ENCODE assay signal across 15 mouse cellular contexts in genomic region chr17:45296363-45296762, GRCm38 (mm10).
DNase-seq lines count a peak whose midpoint lies in the region; ATAC-seq and TF ChIP-seq lines count a peak whose summit lies in the region.
"Had no signal": no experiment of that assay in that cellular context is flagged by ENCODE, and none has a peak within 500 bp of the region (broad histone marks: within the 10 kb centered on the region; RNA-seq: fewer than 3 reads in every experiment).

No protein-coding gene starts in this region.

- H3K36me3 ChIP-seq in forebrain, postnatal 0 days (ENCODE audit: insufficient read depth), result no peaks in the 10 kb centered on the region
- H3K36me3 ChIP-seq in forebrain, embryonic 15.5 days, result no peaks in the 10 kb centered on the region
- no peaks in the 10 kb centered on the region for H3K36me3 ChIP-seq in liver, embryonic 14.5 days (replicated peaks; ENCODE audit: control insufficient read depth, insufficient read depth, low read depth)
- no peaks in the 10 kb centered on the region for H3K36me3 ChIP-seq in liver, embryonic 11.5 days (ENCODE audit: control insufficient read depth, insufficient read depth, low read length)
- no peaks in the 10 kb centered on the region for H3K36me3 ChIP-seq in ES-E14 (ENCODE audit: control insufficient read depth, insufficient read depth, low read length, poor library complexity, severe bottlenecking)
- H3K36me3 ChIP-seq: embryonic facial prominence, embryonic 12.5 days; heart, embryonic 10.5 days had no signal

- H3K27me3 ChIP-seq in forebrain, postnatal 0 days (ENCODE audit: insufficient read depth, low read length), result no peaks in the 10 kb centered on the region
- no peaks in the 10 kb centered on the region for H3K27me3 ChIP-seq in forebrain, embryonic 15.5 days
- H3K27me3 ChIP-seq in liver, embryonic 14.5 days (ENCODE audit: control insufficient read depth, insufficient read depth, low read length), result no peaks in the 10 kb centered on the region
- H3K27me3 ChIP-seq in liver, embryonic 11.5 days (replicated peaks; ENCODE audit: control insufficient read depth, insufficient read depth, low read length), result no peaks in the 10 kb centered on the region
- H3K27me3 ChIP-seq: embryonic facial prominence, embryonic 12.5 days had no signal

- H3K9ac ChIP-seq in forebrain, postnatal 0 days, result no peak overlapping the region
- H3K9ac ChIP-seq in forebrain, embryonic 15.5 days (replicated peaks), result no peak overlapping the region
- H3K9ac ChIP-seq in liver, embryonic 14.5 days (replicated peaks), result no peak overlapping the region
- no peak overlapping the region for H3K9ac ChIP-seq in liver, embryonic 11.5 days (ENCODE audit: low read depth, low read length)
- H3K9ac ChIP-seq in ES-E14 (ENCODE audit: insufficient read depth, low read depth, low read length, poor library complexity, severe bottlenecking), result no peak overlapping the region
- H3K9ac ChIP-seq: embryonic facial prominence, embryonic 12.5 days had no signal

- WGBS in forebrain, postnatal 0 days, result 89% methylated on average over 1 of the region's 1 CpGs
- 90% methylated on average over 1 of the region's 1 CpGs for WGBS in forebrain, embryonic 15.5 days
- WGBS in liver, embryonic 14.5 days (ENCODE audit: insufficient replicate concordance), result 52% methylated on average over 1 of the region's 1 CpGs
- WGBS in liver, embryonic 11.5 days, result 69% methylated on average over 1 of the region's 1 CpGs

- H3K4me3 ChIP-seq in forebrain, postnatal 0 days (ENCODE audit: low read depth, low read length), result no peak overlapping the region
- no peak overlapping the region for H3K4me3 ChIP-seq in forebrain, embryonic 15.5 days
- no peak overlapping the region for H3K4me3 ChIP-seq in liver, embryonic 14.5 days (ENCODE audit: insufficient read depth in 1 of 2, low read depth in 2 of 2, low read length in 2 of 2)
- H3K4me3 ChIP-seq in liver, embryonic 11.5 days (ENCODE audit: low read depth, low read length), result no peak overlapping the region
- no peak overlapping the region for H3K4me3 ChIP-seq in ES-E14 (ENCODE audit: insufficient read depth in 1 of 2, low read depth in 1 of 2, low read length in 2 of 2, poor library complexity in 1 of 2, severe bottlenecking in 1 of 2)
- H3K4me3 ChIP-seq: embryonic facial prominence, embryonic 12.5 days; heart, embryonic 10.5 days had no signal

- in situ Hi-C loops in ES-E14 (cut with MboI; ENCODE audit: low sequenced_read_pairs in 2 of 2, unreplicated experiment in 2 of 2), result no loop called here

- no peak for DNase-seq in forebrain, postnatal 0 days
- no peak for DNase-seq in liver, embryonic 14.5 days (ENCODE audit: low read depth in 3 of 3, low spot score in 3 of 3)
- DNase-seq in liver, embryonic 11.5 days (ENCODE audit: low spot score), result no peak
- peak; percentile 28 for DNase-seq in ES-E14 (ENCODE audit: low read depth, low spot score)
- DNase-seq in induced T-regulatory cell, adult 2 months (ENCODE audit: low read depth), result peak; percentile 60
- no peak for DNase-seq in urinary bladder, postnatal 25 days (ENCODE audit: low spot score)
- DNase-seq: adrenal gland, postnatal 14 days; B cell, adult 2 months; cerebellum, postnatal 36 days; kidney, adult 11 months; thymus, postnatal 25 days had no signal

- no peak overlapping the region for H3K27ac ChIP-seq in forebrain, postnatal 0 days (ENCODE audit: low read depth, low read length)
- H3K27ac ChIP-seq in forebrain, embryonic 15.5 days (replicated peaks), result no peak overlapping the region
- no peak overlapping the region for H3K27ac ChIP-seq in liver, embryonic 14.5 days
- no peak overlapping the region for H3K27ac ChIP-seq in liver, embryonic 11.5 days (ENCODE audit: low read depth, low read length)
- H3K27ac ChIP-seq in ES-E14 (ENCODE audit: insufficient read depth, low read depth, low read length, poor library complexity, severe bottlenecking), result no peak overlapping the region
- H3K27ac ChIP-seq: embryonic facial prominence, embryonic 12.5 days; heart, embryonic 10.5 days had no signal

- H3K4me2 ChIP-seq in forebrain, postnatal 0 days (ENCODE audit: low read depth), result no peak overlapping the region
- H3K4me2 ChIP-seq in forebrain, embryonic 15.5 days (replicated peaks), result no peak overlapping the region
- H3K4me2 ChIP-seq in liver, embryonic 14.5 days (ENCODE audit: low read depth), result no peak overlapping the region
- H3K4me2 ChIP-seq in liver, embryonic 11.5 days, result no peak overlapping the region
- H3K4me2 ChIP-seq: embryonic facial prominence, embryonic 12.5 days had no signal

- peak; percentile 43 for TF ChIP-seq CTCF in forebrain, postnatal 0 days (IDR thresholded peaks at IDR 0.05; ENCODE audit: low read depth)
- TF ChIP-seq CTCF in liver, embryonic 14.5 days (IDR thresholded peaks at IDR 0.05; ENCODE audit: low read depth), result peak; percentile 50

- ATAC-seq in forebrain, postnatal 0 days, result no peak
- no peak for ATAC-seq in forebrain, embryonic 15.5 days (replicated peaks)
- no peak for ATAC-seq in liver, embryonic 14.5 days (ENCODE audit: insufficient read depth)
- ATAC-seq in liver, embryonic 11.5 days (replicated peaks; ENCODE audit: low FRiP score), result no peak
- no peak for ATAC-seq in cerebellum, adult (ENCODE audit: insufficient number of reproducible peaks, low FRiP score, low TSS enrichment)

- H3K9me3 ChIP-seq in forebrain, postnatal 0 days (ENCODE audit: low read length), result no peaks in the 10 kb centered on the region
- no peaks in the 10 kb centered on the region for H3K9me3 ChIP-seq in forebrain, embryonic 15.5 days
- no peaks in the 10 kb centered on the region for H3K9me3 ChIP-seq in liver, embryonic 14.5 days (ENCODE audit: control insufficient read depth, low read length)
- no peaks in the 10 kb centered on the region for H3K9me3 ChIP-seq in liver, embryonic 11.5 days (ENCODE audit: control insufficient read depth, low read length)
- H3K9me3 ChIP-seq in ES-E14 (ENCODE audit: control insufficient read depth, insufficient read depth, low read depth, low read length), result no peaks in the 10 kb centered on the region
- H3K9me3 ChIP-seq: embryonic facial prominence, embryonic 12.5 days had no signal

- no peak for TF ChIP-seq EP300 in liver, embryonic 14.5 days (IDR thresholded peaks at IDR 0.05; ENCODE audit: low read depth)

- H3K4me1 ChIP-seq in forebrain, postnatal 0 days (ENCODE audit: insufficient read depth), result no peaks in the 10 kb centered on the region
- no peaks in the 10 kb centered on the region for H3K4me1 ChIP-seq in forebrain, embryonic 15.5 days
- H3K4me1 ChIP-seq in liver, embryonic 14.5 days (replicated peaks; ENCODE audit: control insufficient read depth in 2 of 2, insufficient read depth in 2 of 2, low read length in 1 of 2), result no peaks in the 10 kb centered on the region
- no peaks in the 10 kb centered on the region for H3K4me1 ChIP-seq in liver, embryonic 11.5 days (replicated peaks; ENCODE audit: control insufficient read depth, insufficient read depth, low read length)
- peaks cover 0 to 3% of the 10 kb centered on the region in 2 experiments; a peak in 1 of 4 replicates for H3K4me1 ChIP-seq in ES-E14 (ENCODE audit: control insufficient read depth in 2 of 2, insufficient read depth in 2 of 2, low read length in 2 of 2, poor library complexity in 1 of 2)

TF ChIP-seq in ES-E14, 5 proteins besides CTCF, POLR2A, EP300 and RAD21:
- TF ChIP-seq CHD2 (IDR thresholded peaks at IDR 0.05; ENCODE audit: low read depth, low read length), result no peak
- TF ChIP-seq ZC3H11A (IDR thresholded peaks at IDR 0.05; ENCODE audit: borderline replicate concordance, low read depth, low read length), result no peak
- TF ChIP-seq MAFK (IDR thresholded peaks at IDR 0.05; ENCODE audit: insufficient read depth, low read depth, low read length), result no peak
- TF ChIP-seq ZNF384 (IDR thresholded peaks at IDR 0.05; ENCODE audit: low read depth, low read length), result no peak
- no peak for TF ChIP-seq HCFC1 (IDR thresholded peaks at IDR 0.05; ENCODE audit: borderline replicate concordance, insufficient read depth, low read length)

Comparison
In these comparisons a context has a peak if more than half of its experiments do, and no peak if none do; other contexts are left out.
1. DNase-seq: peak in ES-E14 (single experiment) and induced T-regulatory cell, adult 2 months (single experiment); none in forebrain, postnatal 0 days (single experiment), liver, embryonic 14.5 days (0 of 3), liver, embryonic 11.5 days (single experiment) and urinary bladder, postnatal 25 days (single experiment).